Mouse (Mus musculus): ENCODE measurements around the gene 3110070M22Rik.
"Not testable (repeated sequence)": the region's sequence is repeated elsewhere in the genome, so short reads cannot be mapped to it uniquely, and the experiment has no call there.

3110070M22Rik gene

GRCm38 (mm10) chr13:119487880-119488580, at the start of gene 3110070M22Rik, which contains the start of gene Tmem267:
Gene 3110070M22Rik (minus strand): TSS chr13:119488383.
Gene Tmem267 (plus strand): TSS chr13:119488039.
- peak; percentile 77 for DNase-seq (ENCODE audit: low read depth, low spot score)

DNA sequence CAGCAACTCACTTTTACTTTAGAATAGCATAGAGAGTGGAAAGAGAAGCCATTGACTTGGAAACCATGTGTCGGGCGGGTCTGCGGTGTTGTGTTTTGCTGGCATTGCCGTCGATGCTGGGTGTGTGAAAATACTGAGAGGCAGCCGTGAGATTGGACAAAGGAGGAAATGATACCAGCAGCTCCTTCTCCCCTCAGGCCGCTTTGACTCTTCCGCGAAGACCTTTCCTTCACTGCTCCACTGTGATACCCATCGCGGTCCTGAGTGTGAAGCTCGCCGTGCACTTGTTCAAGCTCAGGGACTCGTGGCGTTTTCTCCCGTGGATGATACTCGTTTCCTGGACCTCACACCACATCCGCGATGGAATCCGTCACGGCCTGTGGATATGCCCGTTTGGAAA, 6.8 kb upstream of the 3110070M22Rik start:
- not testable (repeated sequence) for DNase-seq (ENCODE audit: low read depth, low spot score)

DNA sequence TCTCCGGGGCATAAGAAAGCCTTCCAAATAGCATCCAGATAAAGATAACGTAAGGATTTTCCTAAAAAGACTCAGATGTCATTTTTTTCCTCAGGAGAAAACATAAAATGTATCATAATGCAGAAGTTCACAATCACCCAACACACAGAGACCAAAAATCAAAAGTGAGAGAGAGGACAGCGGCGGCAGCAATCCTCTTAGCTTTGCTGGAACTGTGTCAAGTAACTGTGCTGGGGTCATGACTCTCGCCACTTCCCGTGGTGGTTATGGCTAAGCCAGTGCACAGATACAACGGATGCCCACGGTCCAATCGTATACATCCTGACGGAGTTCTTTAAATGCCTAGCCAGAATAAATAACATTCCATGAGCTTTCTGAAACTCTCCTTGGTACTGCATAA, 3.9 kb upstream of the 3110070M22Rik start:
- not testable (repeated sequence) for DNase-seq (ENCODE audit: low read depth, low spot score)

DNA sequence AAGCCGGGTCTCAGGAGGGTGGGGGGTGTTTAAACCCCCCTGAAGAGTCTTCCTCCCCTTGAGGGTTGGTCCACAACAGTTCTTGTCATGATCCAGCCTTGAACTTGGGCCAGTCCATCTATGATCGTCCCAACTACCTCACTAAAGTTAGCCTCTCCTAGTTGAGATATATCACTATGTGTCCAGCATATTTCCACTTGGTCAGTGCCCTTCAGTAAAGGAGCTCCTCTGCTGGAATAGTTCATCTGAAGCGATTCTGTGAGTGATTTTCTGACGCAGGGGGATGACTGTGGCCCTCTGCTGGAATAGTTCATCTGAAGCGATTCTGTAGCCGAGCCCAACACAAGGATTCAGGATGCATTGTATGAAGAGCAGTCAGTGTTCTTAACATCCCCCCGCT, 829 bp downstream of the 3110070M22Rik start:
- DNase-seq (ENCODE audit: low read depth, low spot score): peak; percentile 51

DNA sequence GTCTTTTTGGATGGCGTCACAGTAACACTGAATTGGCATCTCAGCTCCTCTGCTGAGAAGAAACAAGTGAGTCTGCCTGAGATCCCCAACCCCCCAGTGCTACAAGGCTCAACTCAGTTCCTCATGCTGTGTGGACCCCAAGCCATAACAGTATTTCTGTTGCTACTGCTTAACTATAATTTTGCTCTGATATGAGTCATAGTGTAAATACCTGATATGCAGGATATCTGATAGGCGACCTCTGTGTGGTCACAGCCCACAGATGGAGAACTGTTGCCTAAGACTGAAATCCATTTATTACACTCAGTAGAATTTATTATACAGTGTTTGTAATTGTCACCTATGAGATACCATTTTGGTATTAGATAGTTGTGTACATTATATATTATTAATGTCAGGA, 10.4 kb downstream of the 3110070M22Rik start:
- DNase-seq (ENCODE audit: low read depth, low spot score): no peak

- no peak for DNase-seq (ENCODE audit: low read depth, low spot score)
These were observed 11.6 kb downstream of the 3110070M22Rik start for GRCm38 (mm10) chr13:119476631-119477030.

DNA sequence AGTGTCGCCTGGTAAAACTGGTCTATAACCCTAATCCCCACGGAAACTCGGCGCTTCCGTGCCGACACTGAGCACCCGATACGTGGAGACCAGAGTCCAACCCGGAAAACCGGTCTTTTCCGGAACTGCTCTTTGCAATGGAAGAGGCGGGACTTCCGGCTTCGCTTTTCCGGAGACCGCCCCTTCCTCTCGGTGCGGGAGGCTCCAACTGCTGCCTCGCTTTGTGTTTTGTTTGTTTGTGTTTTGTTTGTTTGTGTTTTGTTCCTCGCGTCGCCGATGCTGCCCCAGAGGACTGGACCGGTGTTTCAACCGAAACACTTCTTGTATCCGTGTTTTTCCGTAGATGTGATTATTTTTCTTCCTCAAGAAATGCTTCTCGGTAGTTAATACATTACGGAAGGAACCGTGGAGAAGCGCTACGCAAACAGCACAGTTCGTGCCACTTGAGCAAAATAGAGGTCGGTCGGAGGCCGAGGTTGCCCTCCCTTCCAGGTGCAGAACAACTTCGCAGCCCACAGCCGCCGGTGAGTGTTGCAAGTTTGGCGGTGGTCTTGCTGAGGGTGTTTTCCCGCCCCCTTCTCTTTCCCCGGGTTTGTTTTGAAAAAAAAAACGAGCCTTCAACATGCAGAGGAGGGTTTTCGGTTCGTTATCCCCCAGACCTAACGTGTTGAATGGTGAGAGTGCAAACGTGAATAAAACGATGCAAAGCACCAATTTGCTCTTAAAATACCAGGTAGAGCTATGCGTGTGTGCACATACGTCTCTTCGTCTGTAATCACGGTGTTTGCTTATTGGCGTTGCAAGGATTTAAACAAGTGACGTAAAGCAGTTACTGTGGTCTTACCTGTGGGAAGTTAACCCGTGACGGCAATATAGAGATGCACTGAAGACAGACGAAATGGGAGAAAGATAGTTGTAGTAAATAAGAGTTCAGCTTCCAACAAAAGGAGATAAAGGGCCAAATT, 25.3 kb downstream of the 3110070M22Rik start, which contains the start of gene 4833420G17Rik:
Gene 4833420G17Rik, plus strand, starts transcription at position 173 of the 965 bp plus-strand sequence.
- DNase-seq (ENCODE audit: low read depth, low spot score): peak; percentile 96

- DNase-seq (ENCODE audit: low read depth, low spot score): peak; percentile 38
These were observed 26.1 kb downstream of the 3110070M22Rik start for GRCm38 (mm10) chr13:119461900-119462595.

DNA sequence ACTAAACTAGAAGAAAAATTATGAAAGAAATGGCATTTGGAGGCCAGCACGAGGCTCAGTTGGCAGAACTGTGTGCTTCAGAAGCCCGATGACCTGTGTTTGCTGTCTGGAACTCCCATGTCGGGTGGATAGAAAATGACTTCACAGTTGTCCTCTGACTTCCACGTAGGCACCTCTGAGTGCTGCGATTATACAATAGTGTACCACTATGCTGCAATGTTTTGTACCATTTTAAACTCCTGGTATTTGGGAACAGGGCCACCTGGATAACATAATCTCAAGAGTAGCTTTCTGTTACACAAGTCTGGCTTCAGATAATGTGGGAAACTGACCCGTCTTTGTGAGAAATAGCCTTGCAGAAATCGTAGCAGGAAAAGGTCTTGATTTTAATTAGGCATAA, 31.8 kb downstream of the 3110070M22Rik start:
- DNase-seq (ENCODE audit: low read depth, low spot score): no peak

DNA sequence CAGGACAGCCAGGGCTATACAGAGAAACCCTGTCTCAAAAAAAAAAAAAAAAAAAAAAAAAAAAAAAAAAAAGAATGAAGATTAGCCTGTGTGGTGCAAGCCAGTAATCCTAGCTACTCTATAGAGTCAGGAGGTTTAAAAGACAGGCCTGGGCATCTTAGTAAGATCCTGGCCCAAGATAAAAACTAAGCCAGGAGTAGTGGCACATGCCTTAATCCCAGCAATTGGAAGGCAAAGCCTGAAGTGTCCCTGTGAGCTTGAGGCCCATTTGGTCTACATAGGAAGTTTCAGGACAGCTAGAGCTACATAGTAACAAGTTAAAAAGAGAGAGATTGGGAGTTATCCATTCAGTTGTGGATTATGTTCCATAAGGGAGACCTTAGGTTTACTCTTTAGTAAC, 33.1 kb downstream of the 3110070M22Rik start:
- no peak for DNase-seq (ENCODE audit: low read depth, low spot score)

GRCm38 (mm10) chr13:119453563-119453962, 34.6 kb downstream of the 3110070M22Rik start:
- DNase-seq (ENCODE audit: low read depth, low spot score): no peak

GRCm38 (mm10) chr13:119442244-119442643, 45.9 kb downstream of the 3110070M22Rik start:
- DNase-seq (ENCODE audit: low read depth, low spot score): no peak
